Mouse (Mus musculus) intestine, embryonic 14.5 days (tissue): ENCODE measurements around the gene Cntd1. TPM values are rescaled to one million over a fixed set of nuclear protein-coding genes. Genes with fewer than 3 reads are reported as not detected.
A peak's percentile ranks its signal among the peaks of the same experiment; 100 is the strongest.

ENCODE experiments used
- ATAC-seq: fragments of 200-750 bp; cut with Nextera tagmentation; replicated peaks from 2 replicates; pipeline ENCODE4 v1.8.0; 2017; ENCODE audit warnings: low read depth, moderate number of reproducible peaks, moderate TSS enrichment, moderate library complexity; ENCODE audit not compliant: low FRiP score, low TSS enrichment
- DNase-seq: peaks from one replicate; pipeline ENCODE4 v3.0.0-alpha.2; 2018; ENCODE audit warnings: low spot score
- H3K27ac ChIP-seq: fragments of 300-500 bp; sonication (generic); 2 replicates; pipeline ENCODE4 v1.5.1; 2014; ENCODE audit warnings: low read depth, mild to moderate bottlenecking, control low read depth
- H3K27me3 ChIP-seq: fragments of 300-500 bp; sonication (generic); replicated peaks from 2 replicates; pipeline ENCODE4 v1.6.1; 2014; ENCODE audit warnings: low read length, control low read depth; ENCODE audit not compliant: control insufficient read depth, insufficient read depth
- H3K36me3 ChIP-seq: fragments of 300-500 bp; sonication (generic); 2 replicates; pipeline ENCODE4 v1.6.1; 2014; ENCODE audit warnings: low read length, control low read depth; ENCODE audit not compliant: control insufficient read depth, insufficient read depth
- H3K4me1 ChIP-seq: fragments of 300-500 bp; sonication (generic); replicated peaks from 2 replicates; pipeline ENCODE4 v1.6.1; 2014; ENCODE audit warnings: low read length, control low read depth, mixed read lengths; ENCODE audit not compliant: control insufficient read depth, insufficient read depth
- H3K4me2 ChIP-seq: fragments of 300-500 bp; sonication (generic); 2 replicates; pipeline ENCODE4 v1.6.1; 2014; ENCODE audit warnings: low read length
- H3K4me3 ChIP-seq: fragments of 300-500 bp; sonication (generic); 2 replicates; pipeline ENCODE4 v1.5.1; 2014; ENCODE audit warnings: low read depth, low read length, control low read depth, mixed read lengths
- H3K9ac ChIP-seq: fragments of 300-500 bp; sonication (generic); 2 replicates; pipeline ENCODE4 v1.6.1; 2014; ENCODE audit warnings: mild to moderate bottlenecking, low read length
- H3K9me3 ChIP-seq: fragments of 300-500 bp; sonication (generic); 2 replicates; pipeline ENCODE4 v1.6.1; 2016; ENCODE audit warnings: low read length, control low read depth; ENCODE audit not compliant: control insufficient read depth
- WGBS: fragments of 180-500 bp; shearing (Covaris S2); extraction: QIAGEN DNeasy Blood & Tissue Kit; methylation state at CpG from one replicate; pipeline ENCODE4 v1.1.7; 2014; 5-methylcytosine and 5-hydroxymethylcytosine counted together
- polyA plus RNA-seq: library from polyadenylated mRNA; unstranded; fragments of >200 nt; fragmentation: Nextera tagmentation; extraction: Ambion mirVana; gene quantifications from 2 replicates; pipeline ENCODE4 v1.2.1, GENCODE M21; 2014

The Cntd1 gene
- polyA plus RNA-seq, 1 experiment from 2014 or later: 1.1 TPM

DNA sequence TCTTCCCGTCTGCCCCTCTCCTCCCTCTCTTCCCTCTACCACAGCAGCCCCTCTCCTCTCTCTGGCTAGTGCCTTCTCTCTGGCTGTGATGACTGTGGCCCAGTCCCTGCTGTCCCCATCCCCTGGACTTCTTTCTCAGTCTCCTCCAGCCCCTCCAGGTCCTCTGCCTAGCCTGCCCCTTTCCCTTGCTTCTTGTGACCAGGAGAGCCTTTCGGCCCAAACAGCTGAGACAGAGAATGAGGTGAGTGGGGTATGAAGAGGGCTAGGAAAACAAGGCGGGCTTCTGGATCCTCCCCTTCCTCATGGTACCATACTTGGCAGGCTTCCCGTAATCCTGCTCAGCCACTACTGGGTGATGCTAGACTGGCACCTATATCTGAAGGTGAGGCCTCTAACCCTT, 3.5 kb upstream of the Cntd1 start:
- 71% methylated on average over 4 of the region's 4 CpGs for WGBS
- Histone ChIP-seq H3K9ac (no peak overlapping the region), H3K27me3 (no peaks in the 10 kb centered on the region), H3K4me3 (no peak overlapping the region), H3K27ac (no peak overlapping the region), H3K9me3 (no peaks in the 10 kb centered on the region), H3K4me2 (no peak overlapping the region), H3K4me1 (peaks cover 29% of the 10 kb centered on the region), H3K36me3 (peaks cover 14% of the 10 kb centered on the region; the same call in 1 of the 2 replicates)
- DNase-seq (no peak), ATAC-seq (no peak)

DNA sequence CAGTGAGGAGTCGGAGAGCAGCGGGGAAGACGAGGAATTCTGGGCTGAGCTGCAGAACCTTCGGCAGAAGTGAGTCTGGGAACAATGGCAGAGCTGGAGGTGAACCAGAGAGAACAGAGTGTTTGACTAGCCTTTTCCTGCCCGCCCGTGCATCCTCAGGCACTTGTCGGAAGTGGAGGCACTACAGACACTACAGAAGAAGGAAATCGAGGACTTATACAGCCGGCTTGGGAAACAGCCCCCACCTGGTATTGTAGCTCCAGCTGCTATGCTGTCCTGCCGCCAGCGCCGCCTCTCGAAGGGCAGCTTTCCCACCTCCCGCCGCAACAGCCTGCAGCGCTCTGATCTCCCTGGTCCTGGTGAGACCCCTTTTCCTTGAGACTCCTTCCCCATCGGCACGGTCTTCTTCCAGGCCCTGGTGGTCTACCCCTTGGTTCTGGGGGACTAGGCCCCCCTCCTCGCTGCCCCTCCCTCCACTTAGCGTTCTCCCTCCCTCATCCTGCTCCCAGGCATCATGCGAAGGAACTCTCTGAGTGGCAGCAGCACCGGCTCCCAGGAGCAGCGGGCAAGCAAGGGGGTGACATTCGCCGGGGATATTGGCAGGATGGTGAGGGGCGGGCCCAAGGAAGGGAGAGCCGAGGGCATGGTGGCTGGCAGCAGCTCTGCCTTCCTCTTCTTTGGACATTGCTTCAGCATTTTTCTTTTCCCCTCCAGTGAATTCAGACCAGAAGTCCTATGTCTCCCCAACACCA, 2.3 kb upstream of the Cntd1 start:
- WGBS: 34% methylated on average over 27 of the region's 27 CpGs
- no peak overlapping the region for H3K4me3 ChIP-seq
- H3K4me2 ChIP-seq: peak overlapping the region; percentile 95
- no peak overlapping the region for H3K27ac ChIP-seq
- peaks cover 29% of the 10 kb centered on the region for H3K4me1 ChIP-seq
- H3K27me3 ChIP-seq: no peaks in the 10 kb centered on the region
- no peak for ATAC-seq
- no peaks in the 10 kb centered on the region for H3K9me3 ChIP-seq
- H3K9ac ChIP-seq: no peak overlapping the region
- DNase-seq: no peak
- peaks cover 14% of the 10 kb centered on the region; the same call in 1 of the 2 replicates for H3K36me3 ChIP-seq

DNA sequence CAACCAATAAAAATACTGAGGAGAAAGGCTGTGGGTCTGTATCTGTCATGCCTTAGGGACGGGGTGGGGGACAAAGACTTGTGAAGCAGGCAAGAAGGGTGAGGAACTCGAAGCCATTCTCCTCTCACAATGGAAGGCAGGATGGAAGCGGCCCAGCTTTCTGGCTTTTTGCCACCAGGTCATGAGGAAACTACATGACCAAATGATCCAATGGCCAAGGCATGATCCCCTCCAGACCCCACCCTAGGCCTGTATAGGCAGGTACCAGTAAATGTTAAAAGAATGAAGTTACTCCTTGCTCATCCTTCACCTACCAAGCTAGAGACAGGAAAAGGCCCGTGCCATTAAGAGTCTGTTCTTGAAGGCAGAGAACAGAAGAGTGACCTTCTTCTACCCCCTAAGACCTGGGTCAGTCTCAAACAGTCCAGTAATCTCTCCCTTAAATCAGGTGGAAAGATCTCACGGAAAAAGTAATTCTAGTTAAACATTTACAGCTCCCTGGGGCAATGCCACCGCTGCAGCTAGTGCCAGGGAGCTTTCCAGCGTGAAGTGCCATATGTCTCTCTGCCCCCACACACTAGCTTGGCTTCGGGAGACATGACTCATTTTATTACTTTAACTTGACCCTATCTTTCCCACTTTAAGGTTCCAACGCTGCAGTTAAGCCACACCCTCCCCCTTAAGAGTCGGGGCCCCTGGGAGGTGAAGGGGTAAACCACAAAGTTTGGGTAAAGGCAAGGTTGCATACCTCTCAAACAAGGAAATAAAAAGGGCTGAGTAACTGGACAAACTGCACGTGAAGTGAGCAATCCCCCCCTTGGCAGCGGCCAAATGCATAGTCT, 1.2 kb upstream of the Cntd1 start:
- Histone ChIP-seq H3K36me3 (peaks cover 14% of the 10 kb centered on the region; the same call in 1 of the 2 replicates), H3K9ac (peak overlapping the region; percentile 72), H3K4me1 (peaks cover 29% of the 10 kb centered on the region), H3K4me2 (peak overlapping the region; percentile 95), H3K27ac (peak overlapping the region; percentile 65), H3K27me3 (no peaks in the 10 kb centered on the region), H3K4me3 (peak overlapping the region; percentile 80), H3K9me3 (no peaks in the 10 kb centered on the region)
- DNase-seq (peak; percentile 66), ATAC-seq (peak; percentile 38; the same call in 1 of the 2 replicates)
- WGBS: 58% methylated on average over 12 of the region's 12 CpGs

DNA sequence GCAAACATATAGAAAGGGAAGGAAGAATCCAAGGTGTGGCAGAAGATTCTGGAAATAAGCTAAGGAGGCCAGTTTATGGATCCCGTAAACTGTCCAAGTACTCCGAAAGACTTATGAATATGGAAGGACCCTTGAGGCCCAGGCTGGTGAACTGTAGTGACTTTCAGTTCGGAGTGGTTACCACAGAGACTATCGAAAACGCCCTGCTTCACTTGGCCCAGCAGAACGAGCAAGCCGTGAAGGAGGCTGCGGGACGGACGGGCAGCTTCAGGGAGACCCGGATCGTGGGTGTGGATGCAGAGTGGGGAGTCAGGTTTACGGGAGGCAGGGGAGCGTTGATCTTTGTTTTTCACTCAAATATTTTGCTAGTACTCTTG, 369 bp downstream of the Cntd1 start:
- Histone ChIP-seq H3K9ac (0 out of 2 replicates have a peak overlapping the region, but pooled peaks have one; percentile 5), H3K27ac (no peak overlapping the region), H3K4me2 (peak overlapping the region; percentile 95), H3K4me1 (peaks cover 29% of the 10 kb centered on the region), H3K9me3 (no peaks in the 10 kb centered on the region), H3K4me3 (peak overlapping the region; percentile 80), H3K36me3 (peaks cover 13% of the 10 kb centered on the region; the same call in 1 of the 2 replicates), H3K27me3 (no peaks in the 10 kb centered on the region)
- 59% methylated on average over 14 of the region's 14 CpGs for WGBS
- ATAC-seq: peak; percentile 8; the same call in 1 of the 2 replicates
- DNase-seq: no peak

DNA sequence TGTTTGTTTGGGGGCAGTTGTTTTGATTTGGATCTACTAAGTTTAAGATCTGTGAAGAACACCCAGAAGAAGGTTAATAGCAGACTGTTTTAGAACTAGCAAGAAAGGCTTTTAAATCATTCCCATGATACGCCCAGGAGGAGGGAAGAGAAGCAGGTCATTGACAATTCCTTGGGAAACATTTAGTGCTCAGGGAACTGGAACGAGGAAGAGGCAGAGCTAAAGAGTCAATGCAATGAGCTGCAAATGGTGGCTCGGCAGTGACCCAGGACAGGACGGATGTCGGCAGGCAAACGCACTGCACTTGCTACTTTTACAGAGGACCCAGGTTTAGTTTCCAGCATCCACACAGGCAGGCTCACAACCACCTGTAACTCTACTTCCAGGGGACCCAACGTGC, 2.0 kb downstream of the Cntd1 start:
- H3K27me3 ChIP-seq: no peaks in the 10 kb centered on the region
- DNase-seq (no peak), ATAC-seq (no peak)
- no peak overlapping the region for H3K9ac ChIP-seq
- H3K4me3 ChIP-seq: no peak overlapping the region
- no peaks in the 10 kb centered on the region for H3K9me3 ChIP-seq
- no peak overlapping the region for H3K4me2 ChIP-seq
- 58% methylated on average over 7 of the region's 7 CpGs for WGBS
- no peak overlapping the region for H3K27ac ChIP-seq
- H3K36me3 ChIP-seq: peaks cover 11% of the 10 kb centered on the region; the same call in 1 of the 2 replicates
- peaks cover 29% of the 10 kb centered on the region for H3K4me1 ChIP-seq

DNA sequence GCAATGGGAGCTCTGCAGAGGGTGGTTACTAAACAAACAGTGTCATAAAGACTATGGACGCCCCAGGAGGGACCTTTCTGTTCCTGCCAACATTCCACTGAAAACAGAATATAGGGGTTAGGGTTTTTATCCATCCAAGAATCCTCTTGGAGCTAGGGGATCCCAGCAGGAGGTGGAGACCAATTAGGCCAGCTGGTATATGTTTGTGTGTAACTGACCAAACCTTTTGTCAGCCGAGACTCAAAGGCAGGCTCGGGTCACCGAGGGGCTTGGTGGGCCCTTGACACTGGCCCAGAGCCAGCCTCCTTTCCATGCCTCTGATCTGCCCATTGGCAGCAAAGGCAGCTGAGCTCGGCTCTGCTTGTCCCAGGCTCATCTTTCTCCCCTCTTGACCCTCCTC, 4.1 kb downstream of the Cntd1 start:
- Histone ChIP-seq H3K4me3 (no peak overlapping the region), H3K4me2 (no peak overlapping the region), H3K9me3 (no peaks in the 10 kb centered on the region), H3K27me3 (no peaks in the 10 kb centered on the region), H3K4me1 (peaks cover 10% of the 10 kb centered on the region), H3K36me3 (peaks cover 12% of the 10 kb centered on the region; the same call in 1 of the 2 replicates), H3K27ac (no peak overlapping the region), H3K9ac (no peak overlapping the region)
- ATAC-seq (no peak), DNase-seq (no peak)
- WGBS: 38% methylated on average over 5 of the region's 5 CpGs

DNA sequence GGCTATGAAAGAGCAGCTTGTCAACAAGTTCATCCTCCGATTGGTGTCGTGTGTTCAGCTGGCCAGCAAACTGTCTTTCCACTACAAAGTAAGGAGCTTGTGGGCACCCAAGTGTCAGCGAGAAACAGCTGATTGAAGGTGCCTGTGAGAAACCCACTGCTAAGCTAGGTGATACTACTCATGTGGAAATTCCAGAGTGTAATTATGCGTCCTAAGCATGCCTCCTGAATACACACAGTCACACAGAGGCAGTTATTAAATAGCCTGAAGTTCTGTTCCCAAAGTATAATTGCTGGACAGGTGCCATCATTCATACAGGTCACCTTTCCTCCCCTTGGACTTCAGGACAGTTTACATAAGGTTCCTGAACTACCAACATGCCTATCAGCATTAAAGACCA, 5.0 kb downstream of the Cntd1 start:
- Histone ChIP-seq H3K4me1 (peaks cover 6% of the 10 kb centered on the region; the same call in 1 of the 2 replicates), H3K4me3 (no peak overlapping the region), H3K27ac (no peak overlapping the region), H3K27me3 (no peaks in the 10 kb centered on the region), H3K9ac (no peak overlapping the region), H3K36me3 (peaks cover 21% of the 10 kb centered on the region), H3K4me2 (no peak overlapping the region), H3K9me3 (no peaks in the 10 kb centered on the region)
- WGBS: 68% methylated on average over 4 of the region's 4 CpGs
- no peak for DNase-seq
- ATAC-seq: no peak

DNA sequence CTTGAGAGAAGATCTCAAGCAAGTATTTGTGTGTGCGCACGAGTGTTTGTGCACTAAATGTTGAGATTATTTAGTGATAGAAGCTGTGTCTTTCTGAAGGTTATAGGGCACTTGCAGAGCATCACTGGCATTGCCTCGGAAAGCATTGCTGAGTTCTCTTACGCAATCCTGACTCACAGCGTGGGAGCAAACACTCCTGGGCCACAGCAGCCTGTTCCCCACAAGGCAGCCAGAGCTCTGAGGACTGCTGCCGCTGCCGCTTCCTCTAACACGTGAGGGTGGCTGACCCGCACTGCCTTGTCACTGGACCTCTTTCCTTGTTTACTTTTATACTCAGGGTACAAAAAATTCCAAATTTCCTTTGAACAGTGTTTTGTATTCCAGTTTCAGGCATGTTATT, 8.5 kb downstream of the Cntd1 start:
- H3K27ac ChIP-seq: no peak overlapping the region
- no peaks in the 10 kb centered on the region for H3K9me3 ChIP-seq
- H3K4me2 ChIP-seq: no peak overlapping the region
- 85% methylated on average over 9 of the region's 9 CpGs for WGBS
- H3K36me3 ChIP-seq: peaks cover 51% of the 10 kb centered on the region
- H3K4me1 ChIP-seq: no peaks in the 10 kb centered on the region
- no peak for DNase-seq
- no peaks in the 10 kb centered on the region for H3K27me3 ChIP-seq
- H3K4me3 ChIP-seq: no peak overlapping the region
- H3K9ac ChIP-seq: no peak overlapping the region
- no peak for ATAC-seq
